Mouse (Mus musculus) C2C12 (cell line): ENCODE results near the gene Akr1c18.
"Not testable (repeated sequence)": the region's sequence is repeated elsewhere in the genome, so short reads cannot be mapped to it uniquely, and the experiment has no call there.

Source experiments
- CEBPB ChIP-seq: IDR thresholded peaks from one replicate; pipeline ENCODE4 v1.6.1; 2011; ENCODE audit warnings: low read depth, mild to moderate bottlenecking, control low read depth, moderate library complexity
- CTCF ChIP-seq: IDR thresholded peaks from one replicate; pipeline ENCODE4 v1.5.1; 2011; ENCODE audit not compliant: control insufficient read depth, insufficient read depth, insufficient read length
- MAX ChIP-seq: IDR thresholded peaks from one replicate; pipeline ENCODE4 v1.6.1; 2011; ENCODE audit warnings: mild to moderate bottlenecking, control low read depth
- MYOD1 ChIP-seq: IDR thresholded peaks from one replicate; pipeline ENCODE4 v1.6.1; 2011; ENCODE audit warnings: low read depth; ENCODE audit not compliant: control insufficient read depth, insufficient read length
- MYOG ChIP-seq: IDR thresholded peaks from one replicate; pipeline ENCODE4 v1.6.1; 2011; ENCODE audit not compliant: control insufficient read depth, insufficient read length; ENCODE audit errors: extremely low read depth

GRCm38 (mm10) chr13:4186641-4187411, 36.4 kb upstream of the Akr1c18 start:
- not testable (repeated sequence) for TF ChIP-seq CTCF, CEBPB, MAX, MYOG, MYOD1
